Mouse (Mus musculus) forebrain, embryonic 15.5 days (tissue): ENCODE data around the gene Ebna1bp2. TPM values are rescaled to one million over a fixed set of nuclear protein-coding genes. Genes with fewer than 3 reads are reported as not detected.

Experiments used
- ATAC-seq: fragments of 200-750 bp; cut with Nextera tagmentation; replicated peaks from 2 replicates; pipeline ENCODE4 v1.8.0; 2017; ENCODE audit warnings: mild to moderate bottlenecking, moderate TSS enrichment, moderate library complexity
- H3K27ac ChIP-seq: fragments of 300-500 bp; sonication (generic); replicated peaks from 2 replicates; pipeline ENCODE4 v1.5.1; 2015; ENCODE audit warnings: mild to moderate bottlenecking, inconsistent platforms
- H3K27me3 ChIP-seq: fragments of 300-500 bp; sonication (generic); 2 replicates; pipeline ENCODE4 v1.6.1; 2015; ENCODE audit warnings: inconsistent platforms
- H3K36me3 ChIP-seq: fragments of 300-500 bp; sonication (generic); 2 replicates; pipeline ENCODE4 v1.6.1; 2015; ENCODE audit warnings: mild to moderate bottlenecking, inconsistent platforms
- H3K4me1 ChIP-seq: fragments of 300-500 bp; sonication (generic); 2 replicates; pipeline ENCODE4 v1.6.1; 2015; ENCODE audit warnings: inconsistent platforms
- H3K4me2 ChIP-seq: fragments of 300-500 bp; sonication (generic); replicated peaks from 2 replicates; pipeline ENCODE4 v1.6.1; 2015; ENCODE audit warnings: mild to moderate bottlenecking, inconsistent platforms
- H3K4me3 ChIP-seq: fragments of 300-500 bp; sonication (generic); 2 replicates; pipeline ENCODE4 v1.5.1; 2015; ENCODE audit warnings: mild to moderate bottlenecking, inconsistent platforms
- H3K9ac ChIP-seq: fragments of 300-500 bp; sonication (generic); replicated peaks from 2 replicates; pipeline ENCODE4 v1.6.1; 2015; ENCODE audit warnings: mild to moderate bottlenecking, inconsistent platforms
- H3K9me3 ChIP-seq: fragments of 300-500 bp; sonication (generic); 2 replicates; pipeline ENCODE4 v1.6.1; 2016; ENCODE audit warnings: inconsistent platforms
- WGBS: fragments of 180-500 bp; shearing (Covaris S2); methylation state at CpG from one replicate; pipeline ENCODE4 v1.1.7; 2015; ENCODE audit warnings: mixed read lengths; 5-methylcytosine and 5-hydroxymethylcytosine counted together
- polyA plus RNA-seq: library from polyadenylated mRNA; unstranded; fragments of >200 nt; fragmentation: Nextera tagmentation; extraction: Ambion mirVana; gene quantifications from 2 replicates; pipeline ENCODE4 v1.2.1, GENCODE M21; 2015

Ebna1bp2 gene
- polyA plus RNA-seq, 1 experiment from 2014 or later: 140 TPM

- peaks cover 12% of the 10 kb centered on the region for H3K4me1 ChIP-seq
- under 1% methylated on average over 23 of the region's 23 CpGs for WGBS
- no peaks in the 10 kb centered on the region for H3K27me3 ChIP-seq
- no peak; the same call in 1 of the 2 replicates for ATAC-seq
- peak overlapping the region; percentile 48; the same call in 1 of the 2 replicates for H3K27ac ChIP-seq
- no peaks in the 10 kb centered on the region for H3K9me3 ChIP-seq
- peaks cover 28% of the 10 kb centered on the region for H3K36me3 ChIP-seq
- H3K4me3 ChIP-seq: peak overlapping the region; percentile 81
- H3K9ac ChIP-seq: peak overlapping the region; percentile 62
- peak overlapping the region; percentile 97 for H3K4me2 ChIP-seq
These were observed 345 bp downstream of the Ebna1bp2 start for GRCm38 (mm10) chr4:118620967-118621320.

DNA sequence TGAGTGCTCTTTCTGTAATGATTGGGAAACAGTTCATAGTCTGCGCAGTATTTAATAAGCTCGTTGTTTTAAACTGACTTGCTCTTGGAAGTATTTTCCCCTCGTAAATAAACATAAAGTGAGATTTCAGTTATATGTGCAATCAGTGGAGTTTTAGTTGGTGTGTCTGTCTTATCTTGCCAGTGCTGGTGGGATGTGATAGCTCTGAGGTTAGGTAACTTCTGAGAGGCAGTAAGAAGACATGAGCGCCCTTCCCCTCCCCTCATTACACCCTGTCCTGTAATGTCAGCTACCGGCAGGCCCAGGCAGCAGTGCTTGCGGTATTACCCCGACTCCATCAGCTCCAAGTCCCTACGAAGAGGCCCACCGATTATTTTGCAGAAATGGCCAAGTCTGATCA is 1.2 kb downstream of the Ebna1bp2 start:
- H3K4me2 ChIP-seq: peak overlapping the region; percentile 97
- H3K4me3 ChIP-seq: peak overlapping the region; percentile 81
- H3K27me3 ChIP-seq: no peaks in the 10 kb centered on the region
- no peaks in the 10 kb centered on the region for H3K9me3 ChIP-seq
- no peak overlapping the region for H3K27ac ChIP-seq
- ATAC-seq: no peak
- H3K36me3 ChIP-seq: peaks cover 36% of the 10 kb centered on the region
- H3K9ac ChIP-seq: peak overlapping the region; percentile 62
- WGBS: 90% methylated on average over 9 of the region's 9 CpGs
- peaks cover 12% of the 10 kb centered on the region for H3K4me1 ChIP-seq

GRCm38 (mm10) chr4:118630261-118630660 is 9.7 kb downstream of the Ebna1bp2 start:
- Histone ChIP-seq H3K27ac (no peak overlapping the region), H3K27me3 (no peaks in the 10 kb centered on the region), H3K4me1 (no peaks in the 10 kb centered on the region), H3K9me3 (no peaks in the 10 kb centered on the region), H3K4me3 (no peak overlapping the region), H3K4me2 (no peak overlapping the region), H3K36me3 (peaks cover 58% of the 10 kb centered on the region), H3K9ac (no peak overlapping the region)
- no peak for ATAC-seq
- WGBS: 70% methylated on average over 5 of the region's 5 CpGs

DNA sequence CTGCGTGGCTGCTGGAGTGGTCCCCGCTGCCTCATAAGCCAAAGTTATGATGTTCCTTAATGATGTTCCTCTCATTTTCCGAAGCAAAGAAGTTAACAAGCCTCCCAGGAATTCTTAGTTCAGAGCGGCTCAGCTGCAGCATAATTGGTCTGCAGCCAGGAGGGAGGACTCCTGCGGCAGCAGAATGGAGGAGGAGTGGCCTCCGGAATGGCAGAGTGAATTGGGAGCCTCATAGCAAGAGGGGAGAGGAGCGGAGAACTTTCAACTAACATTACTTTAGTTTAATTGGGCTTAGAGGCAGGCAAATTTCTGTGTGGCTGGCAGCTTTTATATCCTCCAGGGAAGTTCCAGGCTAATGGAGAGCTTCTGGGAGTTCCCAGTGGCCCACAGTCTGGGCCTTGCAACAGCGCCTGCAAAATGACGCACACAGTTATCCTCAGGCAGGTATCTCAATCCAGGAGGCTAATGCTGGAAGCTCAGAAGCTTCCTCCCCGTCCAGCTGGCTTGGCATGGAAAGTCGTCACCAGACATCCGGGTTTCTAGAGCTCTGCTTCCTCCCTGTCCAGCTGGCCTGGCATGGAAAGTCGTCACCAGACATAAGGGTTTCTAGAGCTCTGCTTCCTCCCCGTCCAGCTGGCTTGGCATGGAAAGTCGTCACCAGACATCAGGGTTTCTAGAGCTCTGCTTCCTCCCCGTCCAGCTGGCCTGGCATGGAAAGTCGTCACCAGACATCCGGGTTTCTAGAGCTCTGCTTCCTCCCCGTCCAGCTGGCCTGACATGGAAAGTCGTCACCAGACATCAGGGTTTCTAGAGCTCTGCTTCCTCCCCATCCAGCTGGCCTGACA is 22.0 kb downstream of the Ebna1bp2 start:
- Histone ChIP-seq H3K36me3 (no peaks in the 10 kb centered on the region), H3K9ac (no peak overlapping the region), H3K4me2 (no peak overlapping the region), H3K4me3 (no peak overlapping the region), H3K27ac (no peak overlapping the region), H3K4me1 (no peaks in the 10 kb centered on the region), H3K27me3 (no peaks in the 10 kb centered on the region), H3K9me3 (no peaks in the 10 kb centered on the region)
- WGBS: 25% methylated on average over 20 of the region's 20 CpGs
- no peak for ATAC-seq

DNA sequence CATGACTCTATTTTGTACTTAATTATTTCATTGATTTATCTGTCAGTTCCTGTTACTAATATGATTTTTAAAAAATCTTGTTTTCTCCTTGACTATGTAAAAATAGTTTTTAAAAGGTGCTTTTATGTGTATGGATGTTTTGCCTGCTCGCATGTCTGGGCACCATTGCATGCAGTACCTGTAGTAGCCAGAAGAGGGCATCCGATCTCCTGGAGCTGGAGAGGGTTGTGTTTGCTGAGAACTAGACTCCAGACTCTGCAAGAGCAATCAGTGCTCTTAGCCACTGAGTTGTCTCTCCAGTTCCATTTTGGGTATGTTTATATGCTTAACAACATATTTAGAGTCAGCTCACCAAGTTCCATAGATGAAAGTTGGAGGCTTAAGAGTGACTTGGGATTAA is 24.6 kb downstream of the Ebna1bp2 start:
- no peaks in the 10 kb centered on the region for H3K36me3 ChIP-seq

GRCm38 (mm10) chr4:118658652-118659051 is 38.1 kb downstream of the Ebna1bp2 start, which contains the start of gene Olfr62:
Gene Olfr62 (plus strand): TSS chr4:118658952.
- no peak for ATAC-seq
- no peaks in the 10 kb centered on the region for H3K4me1 ChIP-seq
- H3K9me3 ChIP-seq: no peaks in the 10 kb centered on the region
- H3K27ac ChIP-seq: no peak within 1 kb of the TSS
- H3K36me3 ChIP-seq: no peaks in the 10 kb centered on the region
- no peaks in the 10 kb centered on the region for H3K27me3 ChIP-seq
- H3K9ac ChIP-seq: no peak within 1 kb of the TSS
- no peak within 1 kb of the TSS for H3K4me3 ChIP-seq
- no peak within 1 kb of the TSS for H3K4me2 ChIP-seq

More for the DNA sequence above, 24.6 kb downstream of the Ebna1bp2 start:
- H3K4me2 ChIP-seq: no peak overlapping the region
- H3K9me3 ChIP-seq: no peaks in the 10 kb centered on the region
- no peak overlapping the region for H3K9ac ChIP-seq
- H3K4me3 ChIP-seq: no peak overlapping the region
- H3K27me3 ChIP-seq: no peaks in the 10 kb centered on the region
- H3K27ac ChIP-seq: no peak overlapping the region
- no peak for ATAC-seq
- 12% methylated on average over 2 of the region's 2 CpGs for WGBS
- no peaks in the 10 kb centered on the region for H3K4me1 ChIP-seq

Other genes with a start within 250 kb of the Ebna1bp2 start
- 10.9 and 12.7 TPM in 2 replicates for gene Szt2, start 211.5 kb upstream of the Ebna1bp2 start, polyA plus RNA-seq
- 115 and 122 TPM in 2 replicates for gene Med8, start 211.5 kb upstream of the Ebna1bp2 start, polyA plus RNA-seq
- 21.3 and 21.4 TPM in 2 replicates for gene Elovl1, start 192.7 kb upstream of the Ebna1bp2 start, polyA plus RNA-seq
- gene Cdc20, start 183.4 kb upstream of the Ebna1bp2 start, polyA plus RNA-seq: 123 and 130 TPM in 2 replicates
- 0.08 and 0.09 TPM in 2 replicates for gene Mpl, start 163.3 kb upstream of the Ebna1bp2 start, polyA plus RNA-seq
- 12.3 and 14.0 TPM in 2 replicates for gene Tie1, start 130.7 kb upstream of the Ebna1bp2 start, polyA plus RNA-seq
- not detected in 2 replicates for gene 2610528J11Rik, start 93.8 kb upstream of the Ebna1bp2 start, polyA plus RNA-seq
- 0.09 and 0.27 TPM in 2 replicates for gene Tmem125, start 76.8 kb upstream of the Ebna1bp2 start, polyA plus RNA-seq
- gene Cfap57, start within 50 bp of the Ebna1bp2 start, polyA plus RNA-seq: 0.52 and 0.73 TPM in 2 replicates
- not detected in 2 replicates for gene Olfr62, start 38.2 kb downstream of the Ebna1bp2 start, polyA plus RNA-seq
- 0.06 TPM in 1 of 2 replicates, not detected in the other for gene Olfr1342, start 72.0 kb downstream of the Ebna1bp2 start, polyA plus RNA-seq
- not detected in 2 replicates for gene Olfr1341, start 82.7 kb downstream of the Ebna1bp2 start, polyA plus RNA-seq
- not detected in 2 replicates for gene Olfr1340, start 99.3 kb downstream of the Ebna1bp2 start, polyA plus RNA-seq
- not detected in 2 replicates for gene Olfr1339, start 111.4 kb downstream of the Ebna1bp2 start, polyA plus RNA-seq
- not detected in 2 replicates for gene Olfr1338, start 137.9 kb downstream of the Ebna1bp2 start, polyA plus RNA-seq
- not detected in 2 replicates for gene Olfr1337, start 161.8 kb downstream of the Ebna1bp2 start, polyA plus RNA-seq
- gene Olfr1335, start 189.1 kb downstream of the Ebna1bp2 start, polyA plus RNA-seq: not detected in 2 replicates
- not detected in 2 replicates for gene Olfr1333, start 215.5 kb downstream of the Ebna1bp2 start, polyA plus RNA-seq
- not detected in 2 replicates for gene Olfr1331, start 243.8 kb downstream of the Ebna1bp2 start, polyA plus RNA-seq